Comparison of ENCODE assay signal across 26 mouse cellular contexts in genomic region chr3:133533272-133533995, GRCm38 (mm10). TPM values are rescaled to one million over a fixed set of nuclear protein-coding genes. Genes with fewer than 3 reads are reported as not detected.
A peak's percentile ranks its signal among the peaks of the same experiment; 100 is the strongest.
DNase-seq lines count a peak whose midpoint lies in the region; ATAC-seq and TF ChIP-seq lines count a peak whose summit lies in the region.
"Had no signal": no experiment of that assay in that cellular context is flagged by ENCODE, and none has a peak within 500 bp of the region (broad histone marks: within the 10 kb centered on the region; RNA-seq: fewer than 3 reads in every experiment).

No protein-coding gene starts in this region.

- no peak overlapping the region for H3K4me3 ChIP-seq in kidney, adult 2 months (ENCODE audit: insufficient read depth, low read depth, low read length)
- H3K4me3 ChIP-seq in midbrain, embryonic 14.5 days (replicated peaks; ENCODE audit: low read depth, low read length) = no peak overlapping the region
- H3K4me3 ChIP-seq in midbrain, embryonic 13.5 days (replicated peaks) = no peak overlapping the region
- no peak overlapping the region for H3K4me3 ChIP-seq in forebrain, embryonic 10.5 days
- H3K4me3 ChIP-seq: embryonic facial prominence, embryonic 12.5 days; forebrain, embryonic 15.5 days; heart, embryonic 13.5 days; layer of hippocampus, adult 2 months; liver, embryonic 12.5 days had no signal

- no peaks in the 10 kb centered on the region for H3K27me3 ChIP-seq in kidney, adult 2 months (replicated peaks; ENCODE audit: control insufficient read depth, insufficient read depth, low read length)
- H3K27me3 ChIP-seq in midbrain, embryonic 14.5 days (ENCODE audit: control insufficient read depth, insufficient read depth, low read length) = no peaks in the 10 kb centered on the region
- no peaks in the 10 kb centered on the region for H3K27me3 ChIP-seq in midbrain, embryonic 13.5 days
- no peaks in the 10 kb centered on the region for H3K27me3 ChIP-seq in forebrain, embryonic 10.5 days (ENCODE audit: poor library complexity, severe bottlenecking)
- H3K27me3 ChIP-seq: embryonic facial prominence, embryonic 12.5 days; forebrain, embryonic 15.5 days; heart, embryonic 13.5 days; liver, embryonic 12.5 days; Patski had no signal

- DNase-seq in kidney, adult 2 months = no peak
- DNase-seq in kidney, adult 9 months = no peak
- no peak for DNase-seq in midbrain, embryonic 14.5 days
- peak; percentile 93 for DNase-seq in ZHBTc4 (ENCODE audit: low read depth, low spot score)
- no peak for DNase-seq in forebrain, embryonic 10.5 days (ENCODE audit: extremely low spot score, low spot score)
- no peak for DNase-seq in neural tube, embryonic 10.5 days (ENCODE audit: extremely low spot score, low spot score)
- DNase-seq: adrenal gland, postnatal 25 days; cerebellum, adult 18-20 months; cerebellum, postnatal 10 days; gastrocnemius, postnatal 25 days; heart, adult 18-20 months; left cerebral cortex, postnatal 4 days; liver, postnatal 0 days; lung, postnatal 36 days; thymus, adult 18-20 months; thymus, postnatal 25 days had no signal

- peaks cover 1% of the 10 kb centered on the region; the same call in 1 of the 2 replicates for H3K36me3 ChIP-seq in kidney, adult 2 months (ENCODE audit: control insufficient read depth, insufficient read depth, low read length)
- no peaks in the 10 kb centered on the region for H3K36me3 ChIP-seq in midbrain, embryonic 14.5 days (ENCODE audit: control insufficient read depth, insufficient read depth, low read length)
- H3K36me3 ChIP-seq in midbrain, embryonic 13.5 days = peaks cover 15% of the 10 kb centered on the region
- peaks cover 21% of the 10 kb centered on the region for H3K36me3 ChIP-seq in forebrain, embryonic 10.5 days (replicated peaks)
- H3K36me3 ChIP-seq: forebrain, embryonic 15.5 days had no signal

- peak overlapping the region; percentile 46; the same call in 1 of the 2 replicates for H3K27ac ChIP-seq in kidney, adult 2 months (ENCODE audit: insufficient read depth, low read depth, low read length)
- 0 out of 2 replicates have a peak overlapping the region, but pooled peaks have one; percentile 26 for H3K27ac ChIP-seq in midbrain, embryonic 14.5 days (replicated peaks; ENCODE audit: low read depth, low read length)
- H3K27ac ChIP-seq in midbrain, embryonic 13.5 days = no peak overlapping the region
- no peak overlapping the region for H3K27ac ChIP-seq in forebrain, embryonic 10.5 days
- H3K27ac ChIP-seq: embryonic facial prominence, embryonic 12.5 days; forebrain, embryonic 15.5 days; heart, embryonic 13.5 days; layer of hippocampus, adult 2 months; liver, embryonic 12.5 days had no signal

- H3K9ac ChIP-seq in midbrain, embryonic 14.5 days (replicated peaks; ENCODE audit: low read length) = no peak overlapping the region
- no peak overlapping the region for H3K9ac ChIP-seq in midbrain, embryonic 13.5 days (replicated peaks)
- H3K9ac ChIP-seq: embryonic facial prominence, embryonic 12.5 days; forebrain, embryonic 15.5 days; heart, embryonic 13.5 days; liver, embryonic 12.5 days; liver, postnatal 0 days had no signal

- no peak overlapping the region for H3K4me2 ChIP-seq in midbrain, embryonic 14.5 days (ENCODE audit: low read length)
- no peak overlapping the region for H3K4me2 ChIP-seq in midbrain, embryonic 13.5 days (replicated peaks)
- H3K4me2 ChIP-seq: embryonic facial prominence, embryonic 12.5 days; forebrain, embryonic 15.5 days; heart, embryonic 13.5 days; liver, embryonic 12.5 days; midbrain, embryonic 11.5 days had no signal

- no peaks in the 10 kb centered on the region for H3K9me3 ChIP-seq in midbrain, embryonic 14.5 days (ENCODE audit: control insufficient read depth, low read length)
- H3K9me3 ChIP-seq in midbrain, embryonic 13.5 days = no peaks in the 10 kb centered on the region
- no peaks in the 10 kb centered on the region for H3K9me3 ChIP-seq in forebrain, embryonic 10.5 days
- H3K9me3 ChIP-seq: embryonic facial prominence, embryonic 12.5 days; forebrain, embryonic 15.5 days; heart, embryonic 13.5 days; liver, embryonic 12.5 days had no signal

- TF ChIP-seq POLR2A in kidney, adult 2 months (IDR thresholded peaks at IDR 0.05; ENCODE audit: low read depth, low read length) = no peak

- ATAC-seq in midbrain, embryonic 14.5 days (ENCODE audit: low FRiP score, low TSS enrichment) = no peak
- no peak for ATAC-seq in midbrain, embryonic 13.5 days
- ATAC-seq: CD4-positive, CD25-positive, alpha-beta regulatory T cell, adult 4 months; forebrain, embryonic 15.5 days; hindbrain, embryonic 16.5 days; liver, embryonic 12.5 days; liver, postnatal 0 days; Patski had no signal

- no peak for TF ChIP-seq CTCF in kidney, adult 2 months (conservative IDR thresholded peaks at IDR 0.05; ENCODE audit: insufficient read depth, insufficient read length, low read depth, low read length)

- WGBS in kidney, adult 2 months = 61% methylated on average over 11 of the region's 11 CpGs
- WGBS in midbrain, embryonic 14.5 days = 57% methylated on average over 11 of the region's 11 CpGs
- WGBS in midbrain, embryonic 13.5 days = 58% methylated on average over 11 of the region's 11 CpGs
- 49% methylated on average over 11 of the region's 11 CpGs for WGBS in forebrain, embryonic 10.5 days

- H3K4me1 ChIP-seq in kidney, adult 2 months (ENCODE audit: control insufficient read depth, insufficient read depth, low read length) = peaks cover 28% of the 10 kb centered on the region
- peaks cover 7% of the 10 kb centered on the region for H3K4me1 ChIP-seq in midbrain, embryonic 14.5 days (ENCODE audit: control insufficient read depth, insufficient read depth, low read length)
- H3K4me1 ChIP-seq in midbrain, embryonic 13.5 days (replicated peaks) = peaks cover 13% of the 10 kb centered on the region
- H3K4me1 ChIP-seq in forebrain, embryonic 10.5 days = peaks cover 13% of the 10 kb centered on the region

RNA-seq across cellular contexts. Expression of gene Tet2, which starts 11.5 kb away (rescaled TPM):
- 15.9 and 22.6 TPM in 2 replicates for polyA plus RNA-seq in kidney, adult 2 months (2012; rRNA removed)
- 25.6 and 27.3 TPM in 2 replicates for polyA plus RNA-seq in midbrain, embryonic 14.5 days (2014; fragmentation: Nextera tagmentation; extraction: Ambion mirVana)
- polyA plus RNA-seq in midbrain, embryonic 13.5 days (2015; fragmentation: Nextera tagmentation; extraction: Ambion mirVana) = 29.7 and 31.4 TPM in 2 replicates
- 14.7 and 15.4 TPM in 2 replicates for polyA plus RNA-seq in forebrain, embryonic 10.5 days (2016; fragmentation: Nextera tagmentation; extraction: Ambion mirVana)

Comparison
In these comparisons a context has a peak if more than half of its experiments do, and no peak if none do; other contexts are left out.
1. H3K27ac ChIP-seq: peak in kidney, adult 2 months (single experiment) and midbrain, embryonic 14.5 days (single experiment); none in midbrain, embryonic 13.5 days (single experiment) and forebrain, embryonic 10.5 days (single experiment).